Mouse (Mus musculus) neural tube, embryonic 11.5 days (tissue): ENCODE measurements around the gene Bbs10. TPM values are rescaled to one million over a fixed set of nuclear protein-coding genes. Genes with fewer than 3 reads are reported as not detected.
A peak's percentile ranks its signal among the peaks of the same experiment; 100 is the strongest.

Experiments
- ATAC-seq: fragments of 200-750 bp; cut with Nextera tagmentation; 2 replicates; pipeline ENCODE4 v1.8.0; 2017; ENCODE audit warnings: moderate number of reproducible peaks, mild to moderate bottlenecking, moderate TSS enrichment, moderate library complexity; ENCODE audit not compliant: insufficient read depth, low FRiP score, low TSS enrichment
- DNase-seq: peaks from one replicate; pipeline ENCODE4 v3.0.0-alpha.2; 2015; ENCODE audit warnings: low spot score
- H3K27ac ChIP-seq: fragments of 300-500 bp; sonication (generic); 2 replicates; pipeline ENCODE4 v1.5.1; 2014; ENCODE audit warnings: low read depth, mild to moderate bottlenecking, low read length
- H3K27me3 ChIP-seq: fragments of 300-500 bp; sonication (generic); 2 replicates; pipeline ENCODE4 v1.6.1; 2014; ENCODE audit warnings: mild to moderate bottlenecking, low read length, mixed read lengths; ENCODE audit not compliant: control insufficient read depth, insufficient read depth
- H3K36me3 ChIP-seq: fragments of 300-500 bp; sonication (generic); 2 replicates; pipeline ENCODE4 v1.6.1; 2014; ENCODE audit warnings: mild to moderate bottlenecking, low read length, moderate library complexity, mixed read lengths; ENCODE audit not compliant: control insufficient read depth, insufficient read depth
- H3K4me1 ChIP-seq: fragments of 300-500 bp; sonication (generic); 2 replicates; pipeline ENCODE4 v1.6.1; 2014; ENCODE audit warnings: low read length, mixed read lengths; ENCODE audit not compliant: control insufficient read depth, insufficient read depth
- H3K4me2 ChIP-seq: fragments of 300-500 bp; sonication (generic); 2 replicates; pipeline ENCODE4 v1.6.1; 2014; ENCODE audit warnings: low read depth, mild to moderate bottlenecking, moderate library complexity
- H3K4me3 ChIP-seq: fragments of 300-500 bp; sonication (generic); 2 replicates; pipeline ENCODE4 v1.5.1; 2014; ENCODE audit warnings: low read depth, low read length
- H3K9ac ChIP-seq: fragments of 300-500 bp; sonication (generic); 2 replicates; pipeline ENCODE4 v1.6.1; 2014; ENCODE audit warnings: mild to moderate bottlenecking, low read length
- H3K9me3 ChIP-seq: fragments of 300-500 bp; sonication (generic); 2 replicates; pipeline ENCODE4 v1.6.1; 2016; ENCODE audit warnings: low read length; ENCODE audit not compliant: control insufficient read depth
- WGBS: fragments of 180-500 bp; shearing (Covaris S2); extraction: QIAGEN DNeasy Blood & Tissue Kit; methylation state at CpG from one replicate; pipeline ENCODE4 v1.1.7; 2014; 5-methylcytosine and 5-hydroxymethylcytosine counted together
- polyA plus RNA-seq: library from polyadenylated mRNA; unstranded; fragments of >200 nt; fragmentation: Nextera tagmentation; extraction: Ambion mirVana; gene quantifications from 2 replicates; pipeline ENCODE4 v1.2.1, GENCODE M21; 2014

The Bbs10 gene
- polyA plus RNA-seq, 1 experiment from 2014 or later = 7.6 TPM

GRCm38 (mm10) chr10:111335517-111336352 lies 37.3 kb downstream of the Bbs10 start:
- Histone ChIP-seq H3K27ac (no peak overlapping the region), H3K9me3 (no peaks in the 10 kb centered on the region), H3K4me3 (no peak overlapping the region), H3K36me3 (no peaks in the 10 kb centered on the region), H3K9ac (no peak overlapping the region; the same call in 1 of the 2 replicates), H3K27me3 (no peaks in the 10 kb centered on the region), H3K4me1 (no peaks in the 10 kb centered on the region), H3K4me2 (peak overlapping the region; percentile 29)
- DNase-seq (peak; percentile 30), ATAC-seq (no peak)
- WGBS = 21% methylated on average over 29 of the region's 29 CpGs

GRCm38 (mm10) chr10:111336353-111336713 lies 37.9 kb downstream of the Bbs10 start:
- no peaks in the 10 kb centered on the region for H3K4me1 ChIP-seq
- DNase-seq (no peak), ATAC-seq (no peak)
- peak overlapping the region; percentile 29 for H3K4me2 ChIP-seq
- no peak overlapping the region for H3K27ac ChIP-seq
- H3K9ac ChIP-seq = no peak overlapping the region; the same call in 1 of the 2 replicates
- WGBS = 21% methylated on average over 10 of the region's 10 CpGs
- no peaks in the 10 kb centered on the region for H3K27me3 ChIP-seq
- no peaks in the 10 kb centered on the region for H3K9me3 ChIP-seq
- H3K4me3 ChIP-seq = no peak overlapping the region
- no peaks in the 10 kb centered on the region for H3K36me3 ChIP-seq

GRCm38 (mm10) chr10:111339296-111339695 lies 40.8 kb downstream of the Bbs10 start:
- Histone ChIP-seq H3K9ac (no peak overlapping the region), H3K4me3 (no peak overlapping the region), H3K4me2 (no peak overlapping the region), H3K27me3 (no peaks in the 10 kb centered on the region), H3K9me3 (no peaks in the 10 kb centered on the region), H3K36me3 (no peaks in the 10 kb centered on the region), H3K4me1 (no peaks in the 10 kb centered on the region), H3K27ac (no peak overlapping the region)
- 88% methylated on average over 11 of the region's 11 CpGs for WGBS
- no peak for DNase-seq
- no peak for ATAC-seq

GRCm38 (mm10) chr10:111341761-111342160 lies 43.3 kb downstream of the Bbs10 start:
- no peaks in the 10 kb centered on the region for H3K9me3 ChIP-seq
- H3K36me3 ChIP-seq = no peaks in the 10 kb centered on the region
- ATAC-seq (no peak), DNase-seq (no peak)
- no peak overlapping the region for H3K4me2 ChIP-seq
- H3K9ac ChIP-seq = no peak overlapping the region
- H3K4me1 ChIP-seq = no peaks in the 10 kb centered on the region
- H3K27me3 ChIP-seq = no peaks in the 10 kb centered on the region
- H3K27ac ChIP-seq = no peak overlapping the region
- no peak overlapping the region for H3K4me3 ChIP-seq
- WGBS = 89% methylated on average over 7 of the region's 7 CpGs

- ATAC-seq (no peak), DNase-seq (no peak)
- H3K36me3 ChIP-seq = no peaks in the 10 kb centered on the region
- no peak overlapping the region for H3K9ac ChIP-seq
- H3K4me1 ChIP-seq = no peaks in the 10 kb centered on the region
- WGBS = 85% methylated on average over 5 of the region's 5 CpGs
- H3K9me3 ChIP-seq = no peaks in the 10 kb centered on the region
- H3K4me2 ChIP-seq = no peak overlapping the region
- H3K4me3 ChIP-seq = no peak overlapping the region
- no peak overlapping the region for H3K27ac ChIP-seq
- no peaks in the 10 kb centered on the region for H3K27me3 ChIP-seq
Measured at GRCm38 (mm10) chr10:111343555-111343954, 45.1 kb downstream of the Bbs10 start.

GRCm38 (mm10) chr10:111348263-111348662 lies 49.8 kb downstream of the Bbs10 start:
- H3K4me1 ChIP-seq = no peaks in the 10 kb centered on the region
- no peaks in the 10 kb centered on the region for H3K9me3 ChIP-seq
- H3K36me3 ChIP-seq = no peaks in the 10 kb centered on the region
- no peak overlapping the region for H3K9ac ChIP-seq
- H3K27ac ChIP-seq = no peak overlapping the region
- no peak overlapping the region for H3K4me2 ChIP-seq
- ATAC-seq (no peak), DNase-seq (no peak)
- WGBS = 49% methylated on average over 2 of the region's 2 CpGs
- H3K4me3 ChIP-seq = no peak overlapping the region
- no peaks in the 10 kb centered on the region for H3K27me3 ChIP-seq

Other genes starting within 250 kb of the Bbs10 start
- 11.7 and 11.8 TPM in 2 replicates for gene Osbpl8, start 133.9 kb upstream of the Bbs10 start, polyA plus RNA-seq
- 339 and 344 TPM in 2 replicates for gene Nap1l1, start 174.5 kb downstream of the Bbs10 start, polyA plus RNA-seq
- gene Phlda1, start 207.6 kb downstream of the Bbs10 start, polyA plus RNA-seq = 32.2 and 32.7 TPM in 2 replicates